Mouse (Mus musculus) forebrain, embryonic 15.5 days (tissue): Measurements from ENCODE around the gene Fchsd2. TPM values are rescaled to one million over a fixed set of nuclear protein-coding genes. Genes with fewer than 3 reads are reported as not detected.

Experiments
- ATAC-seq: fragments of 200-750 bp; cut with Nextera tagmentation; replicated peaks from 2 replicates; pipeline ENCODE4 v1.8.0; 2017; ENCODE audit warnings: mild to moderate bottlenecking, moderate TSS enrichment, moderate library complexity
- H3K27ac ChIP-seq: fragments of 300-500 bp; sonication (generic); replicated peaks from 2 replicates; pipeline ENCODE4 v1.5.1; 2015; ENCODE audit warnings: mild to moderate bottlenecking, inconsistent platforms
- H3K27me3 ChIP-seq: fragments of 300-500 bp; sonication (generic); 2 replicates; pipeline ENCODE4 v1.6.1; 2015; ENCODE audit warnings: inconsistent platforms
- H3K36me3 ChIP-seq: fragments of 300-500 bp; sonication (generic); 2 replicates; pipeline ENCODE4 v1.6.1; 2015; ENCODE audit warnings: mild to moderate bottlenecking, inconsistent platforms
- H3K4me1 ChIP-seq: fragments of 300-500 bp; sonication (generic); 2 replicates; pipeline ENCODE4 v1.6.1; 2015; ENCODE audit warnings: inconsistent platforms
- H3K4me2 ChIP-seq: fragments of 300-500 bp; sonication (generic); replicated peaks from 2 replicates; pipeline ENCODE4 v1.6.1; 2015; ENCODE audit warnings: mild to moderate bottlenecking, inconsistent platforms
- H3K4me3 ChIP-seq: fragments of 300-500 bp; sonication (generic); 2 replicates; pipeline ENCODE4 v1.5.1; 2015; ENCODE audit warnings: mild to moderate bottlenecking, inconsistent platforms
- H3K9ac ChIP-seq: fragments of 300-500 bp; sonication (generic); replicated peaks from 2 replicates; pipeline ENCODE4 v1.6.1; 2015; ENCODE audit warnings: mild to moderate bottlenecking, inconsistent platforms
- H3K9me3 ChIP-seq: fragments of 300-500 bp; sonication (generic); 2 replicates; pipeline ENCODE4 v1.6.1; 2016; ENCODE audit warnings: inconsistent platforms
- WGBS: fragments of 180-500 bp; shearing (Covaris S2); methylation state at CpG from one replicate; pipeline ENCODE4 v1.1.7; 2015; ENCODE audit warnings: mixed read lengths; 5-methylcytosine and 5-hydroxymethylcytosine counted together
- polyA plus RNA-seq: library from polyadenylated mRNA; unstranded; fragments of >200 nt; fragmentation: Nextera tagmentation; extraction: Ambion mirVana; gene quantifications from 2 replicates; pipeline ENCODE4 v1.2.1, GENCODE M21; 2015

Gene Fchsd2
- polyA plus RNA-seq, 1 experiment from 2014 or later: 45.2 TPM

- peaks cover 45% of the 10 kb centered on the region for H3K36me3 ChIP-seq
- ATAC-seq: no peak
Observed at GRCm38 (mm10) chr7:101272466-101273160, 179.9 kb downstream of the Fchsd2 start.

GRCm38 (mm10) chr7:101282721-101283120, 190.1 kb downstream of the Fchsd2 start:
- no peak for ATAC-seq
- no peak overlapping the region for H3K9ac ChIP-seq
- WGBS: 80% methylated on average over 3 of the region's 3 CpGs
- H3K27me3 ChIP-seq: no peaks in the 10 kb centered on the region
- H3K4me3 ChIP-seq: no peak overlapping the region
- H3K27ac ChIP-seq: no peak overlapping the region
- peaks cover 67% of the 10 kb centered on the region for H3K36me3 ChIP-seq
- no peaks in the 10 kb centered on the region for H3K9me3 ChIP-seq
- H3K4me1 ChIP-seq: no peaks in the 10 kb centered on the region
- no peak overlapping the region for H3K4me2 ChIP-seq

More at GRCm38 (mm10) chr7:101272466-101273160, 179.9 kb downstream of the Fchsd2 start:
- H3K4me2 ChIP-seq: no peak overlapping the region
- WGBS: 90% methylated on average over 8 of the region's 8 CpGs
- no peaks in the 10 kb centered on the region for H3K27me3 ChIP-seq
- no peak overlapping the region for H3K27ac ChIP-seq
- no peak overlapping the region for H3K9ac ChIP-seq
- H3K4me1 ChIP-seq: 0 out of 2 replicates have a peak, but pooled peaks cover 3% of the 10 kb centered on the region
- no peaks in the 10 kb centered on the region for H3K9me3 ChIP-seq
- H3K4me3 ChIP-seq: no peak overlapping the region

- Histone ChIP-seq H3K4me1 (no peaks in the 10 kb centered on the region), H3K4me3 (no peak overlapping the region), H3K9me3 (no peaks in the 10 kb centered on the region), H3K27ac (no peak overlapping the region), H3K36me3 (peaks cover 53% of the 10 kb centered on the region), H3K27me3 (no peaks in the 10 kb centered on the region), H3K4me2 (no peak overlapping the region), H3K9ac (no peak overlapping the region)
- no peak for ATAC-seq
- 97% methylated on average over 1 of the region's 1 CpGs for WGBS
Observed at GRCm38 (mm10) chr7:101284504-101284903, 191.8 kb downstream of the Fchsd2 start.

- peaks cover 49% of the 10 kb centered on the region for H3K36me3 ChIP-seq
- no peaks in the 10 kb centered on the region for H3K27me3 ChIP-seq
- no peaks in the 10 kb centered on the region for H3K9me3 ChIP-seq
- no peak overlapping the region for H3K4me3 ChIP-seq
- H3K4me1 ChIP-seq: no peaks in the 10 kb centered on the region
- 83% methylated on average over 4 of the region's 4 CpGs for WGBS
- no peak overlapping the region for H3K9ac ChIP-seq
- H3K4me2 ChIP-seq: no peak overlapping the region
- no peak for ATAC-seq
- no peak overlapping the region for H3K27ac ChIP-seq
Observed at GRCm38 (mm10) chr7:101286891-101287290, 194.2 kb downstream of the Fchsd2 start.

- Histone ChIP-seq H3K4me1 (no peaks in the 10 kb centered on the region), H3K27me3 (no peaks in the 10 kb centered on the region), H3K36me3 (peaks cover 40% of the 10 kb centered on the region), H3K9me3 (no peaks in the 10 kb centered on the region), H3K9ac (no peak overlapping the region), H3K27ac (no peak overlapping the region), H3K4me2 (no peak overlapping the region), H3K4me3 (no peak overlapping the region)
- WGBS: 90% methylated on average over 2 of the region's 2 CpGs
- ATAC-seq: no peak
Observed at GRCm38 (mm10) chr7:101287820-101288219, 195.2 kb downstream of the Fchsd2 start.

GRCm38 (mm10) chr7:101288436-101288835, 195.8 kb downstream of the Fchsd2 start:
- no peaks in the 10 kb centered on the region for H3K27me3 ChIP-seq
- no peak overlapping the region for H3K27ac ChIP-seq
- H3K36me3 ChIP-seq: peaks cover 34% of the 10 kb centered on the region
- WGBS: 23% methylated on average over 4 of the region's 4 CpGs
- no peaks in the 10 kb centered on the region for H3K4me1 ChIP-seq
- no peak overlapping the region for H3K4me2 ChIP-seq
- no peak overlapping the region for H3K4me3 ChIP-seq
- H3K9me3 ChIP-seq: no peaks in the 10 kb centered on the region
- no peak overlapping the region for H3K9ac ChIP-seq
- no peak for ATAC-seq

- H3K27ac ChIP-seq: no peak overlapping the region
- no peak overlapping the region for H3K9ac ChIP-seq
- no peak overlapping the region for H3K4me2 ChIP-seq
- no peak for ATAC-seq
- H3K27me3 ChIP-seq: no peaks in the 10 kb centered on the region
- no peaks in the 10 kb centered on the region for H3K9me3 ChIP-seq
- no peaks in the 10 kb centered on the region for H3K4me1 ChIP-seq
- peaks cover 23% of the 10 kb centered on the region for H3K36me3 ChIP-seq
- no peak overlapping the region for H3K4me3 ChIP-seq
- 93% methylated on average over 10 of the region's 10 CpGs for WGBS
Observed at GRCm38 (mm10) chr7:101290401-101290800, 197.7 kb downstream of the Fchsd2 start.

GRCm38 (mm10) chr7:101291211-101291610, 198.5 kb downstream of the Fchsd2 start:
- no peak overlapping the region for H3K4me3 ChIP-seq
- no peaks in the 10 kb centered on the region for H3K9me3 ChIP-seq
- 83% methylated on average over 5 of the region's 5 CpGs for whole genome bisulfite sequencing

GRCm38 (mm10) chr7:101291641-101292040, 199.0 kb downstream of the Fchsd2 start:
- 90% methylated on average over 8 of the region's 8 CpGs for WGBS
- H3K4me1 ChIP-seq: peaks cover 6% of the 10 kb centered on the region
- no peak overlapping the region for H3K9ac ChIP-seq

More at GRCm38 (mm10) chr7:101291211-101291610, 198.5 kb downstream of the Fchsd2 start:
- H3K27ac ChIP-seq: no peak overlapping the region
- H3K9ac ChIP-seq: no peak overlapping the region
- no peaks in the 10 kb centered on the region for H3K27me3 ChIP-seq
- no peak for ATAC-seq
- peaks cover 2% of the 10 kb centered on the region for H3K4me1 ChIP-seq
- peaks cover 16% of the 10 kb centered on the region for H3K36me3 ChIP-seq
- H3K4me2 ChIP-seq: no peak overlapping the region

GRCm38 (mm10) chr7:101292086-101292485, 199.4 kb downstream of the Fchsd2 start:
- no peak overlapping the region for H3K4me3 ChIP-seq
- ATAC-seq: no peak
- no peak overlapping the region for H3K4me2 ChIP-seq
- H3K9ac ChIP-seq: no peak overlapping the region
- peaks cover 12% of the 10 kb centered on the region for H3K36me3 ChIP-seq
- no peaks in the 10 kb centered on the region for H3K9me3 ChIP-seq
- no peak overlapping the region for H3K27ac ChIP-seq
- H3K27me3 ChIP-seq: no peaks in the 10 kb centered on the region; the same call in 1 of the 2 replicates
- 68% methylated on average over 4 of the region's 4 CpGs for WGBS
- peaks cover 9% of the 10 kb centered on the region for H3K4me1 ChIP-seq

More at GRCm38 (mm10) chr7:101291641-101292040, 199.0 kb downstream of the Fchsd2 start:
- H3K4me3 ChIP-seq: no peak overlapping the region
- H3K36me3 ChIP-seq: peaks cover 12% of the 10 kb centered on the region
- no peak for ATAC-seq
- H3K9me3 ChIP-seq: no peaks in the 10 kb centered on the region
- no peaks in the 10 kb centered on the region for H3K27me3 ChIP-seq
- H3K4me2 ChIP-seq: no peak overlapping the region
- no peak overlapping the region for H3K27ac ChIP-seq

- Histone ChIP-seq H3K27ac (no peak overlapping the region), H3K4me2 (no peak overlapping the region), H3K36me3 (peaks cover 12% of the 10 kb centered on the region), H3K9me3 (no peaks in the 10 kb centered on the region), H3K9ac (no peak overlapping the region), H3K4me1 (peaks cover 11% of the 10 kb centered on the region), H3K27me3 (peaks cover 3% of the 10 kb centered on the region; the same call in 1 of the 2 replicates), H3K4me3 (no peak overlapping the region)
- ATAC-seq: no peak
- WGBS: 93% methylated on average over 1 of the region's 1 CpGs
Observed at GRCm38 (mm10) chr7:101292696-101293095, 200.0 kb downstream of the Fchsd2 start.

GRCm38 (mm10) chr7:101293138-101293537, 200.5 kb downstream of the Fchsd2 start:
- H3K27me3 ChIP-seq: peaks cover 7% of the 10 kb centered on the region; the same call in 1 of the 2 replicates
- peaks cover 11% of the 10 kb centered on the region for H3K4me1 ChIP-seq
- H3K9me3 ChIP-seq: no peaks in the 10 kb centered on the region
- WGBS: 74% methylated on average over 4 of the region's 4 CpGs
- no peak overlapping the region for H3K27ac ChIP-seq
- H3K4me2 ChIP-seq: no peak overlapping the region
- H3K36me3 ChIP-seq: peaks cover 12% of the 10 kb centered on the region
- ATAC-seq: no peak
- no peak overlapping the region for H3K4me3 ChIP-seq
- H3K9ac ChIP-seq: no peak overlapping the region

- Histone ChIP-seq H3K4me3 (no peak overlapping the region), H3K36me3 (peaks cover 12% of the 10 kb centered on the region), H3K4me1 (peaks cover 11% of the 10 kb centered on the region), H3K4me2 (no peak overlapping the region), H3K9me3 (no peaks in the 10 kb centered on the region), H3K27me3 (peaks cover 7% of the 10 kb centered on the region; the same call in 1 of the 2 replicates), H3K27ac (no peak overlapping the region), H3K9ac (no peak overlapping the region)
- no peak for ATAC-seq
- 56% methylated on average over 4 of the region's 4 CpGs for WGBS
Observed at GRCm38 (mm10) chr7:101293611-101294010, 200.9 kb downstream of the Fchsd2 start.
